Mouse (Mus musculus) forebrain, embryonic 12.5 days (tissue): ENCODE measurements around the gene Rbm15b. TPM values are rescaled to one million over a fixed set of nuclear protein-coding genes. Genes with fewer than 3 reads are reported as not detected.

Source experiments
- ATAC-seq: fragments of 200-750 bp; cut with Nextera tagmentation; 2 replicates; pipeline ENCODE4 v1.8.0; 2017; ENCODE audit warnings: moderate TSS enrichment; ENCODE audit not compliant: low FRiP score
- H3K27ac ChIP-seq: fragments of 300-500 bp; sonication (generic); 2 replicates; pipeline ENCODE4 v1.5.1; 2016; ENCODE audit warnings: mild to moderate bottlenecking
- H3K27me3 ChIP-seq: fragments of 300-500 bp; sonication (generic); 2 replicates; pipeline ENCODE4 v1.6.1; 2016; ENCODE audit warnings: mild to moderate bottlenecking
- H3K36me3 ChIP-seq: fragments of 300-500 bp; sonication (generic); replicated peaks from 2 replicates; pipeline ENCODE4 v1.6.1; 2016; ENCODE audit warnings: mild to moderate bottlenecking
- H3K4me1 ChIP-seq: fragments of 300-500 bp; sonication (generic); 2 replicates; pipeline ENCODE4 v1.6.1; 2016
- H3K4me2 ChIP-seq: fragments of 300-500 bp; sonication (generic); 2 replicates; pipeline ENCODE4 v1.6.1; 2016; ENCODE audit warnings: mild to moderate bottlenecking, moderate library complexity
- H3K4me3 ChIP-seq: fragments of 300-500 bp; sonication (generic); replicated peaks from 2 replicates; pipeline ENCODE4 v1.5.1; 2016; ENCODE audit warnings: mild to moderate bottlenecking
- H3K9ac ChIP-seq: fragments of 300-500 bp; sonication (generic); 2 replicates; pipeline ENCODE4 v1.6.1; 2016; ENCODE audit warnings: mild to moderate bottlenecking
- H3K9me3 ChIP-seq: fragments of 300-500 bp; sonication (generic); 2 replicates; pipeline ENCODE4 v1.6.1; 2016
- WGBS: fragments of 180-500 bp; shearing (Covaris S2); methylation state at CpG from one replicate; pipeline ENCODE4 v1.1.7; 2016; 5-methylcytosine and 5-hydroxymethylcytosine counted together
- polyA plus RNA-seq: library from polyadenylated mRNA; unstranded; fragments of >200 nt; fragmentation: Nextera tagmentation; extraction: Ambion mirVana; gene quantifications from 2 replicates; pipeline ENCODE4 v1.2.1, GENCODE M21; 2016

Rbm15b gene
- polyA plus RNA-seq, result 28.1 and 31.1 TPM in 2 replicates

GRCm38 (mm10) chr9:106886828-106887702, at the start of gene Rbm15b:
Gene Rbm15b, minus strand, starts transcription at chr9:106887428.
- Histone ChIP-seq H3K4me1 (peaks cover 70% of the 10 kb centered on the region), H3K27ac (peak within 1 kb of the TSS; percentile 95), H3K36me3 (peaks cover 64% of the 10 kb centered on the region), H3K4me3 (peak within 1 kb of the TSS; percentile 98), H3K27me3 (no peaks in the 10 kb centered on the region), H3K9ac (peak within 1 kb of the TSS; percentile 99), H3K9me3 (no peaks in the 10 kb centered on the region), H3K4me2 (peak within 1 kb of the TSS; percentile 98)
- WGBS, result 3% methylated on average over 77 of the region's 101 CpGs
- ATAC-seq, result peak; percentile 80

DNA sequence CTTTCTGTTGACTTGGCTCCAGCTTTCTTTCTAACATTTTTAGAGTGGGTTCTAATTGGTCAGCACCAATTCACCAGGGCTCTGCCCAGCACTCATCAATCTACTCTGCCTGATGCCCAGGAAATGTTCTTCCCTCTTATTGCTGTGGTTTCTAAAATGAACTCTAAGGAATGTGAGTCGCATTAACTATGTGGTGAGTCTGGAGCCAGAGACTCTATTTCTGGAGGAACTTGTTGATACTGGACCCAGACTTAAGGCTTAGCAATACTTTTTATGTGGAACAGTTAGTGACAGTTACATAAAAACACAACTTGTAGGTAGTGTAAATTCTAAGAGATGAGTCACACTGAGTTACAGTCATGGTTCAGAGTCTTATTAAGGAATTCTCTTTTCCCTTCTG, 47.8 kb upstream of the Rbm15b start:
- 95% methylated on average over 1 of the region's 1 CpGs for WGBS
- no peak overlapping the region for H3K4me3 ChIP-seq
- ATAC-seq, result no peak
- no peaks in the 10 kb centered on the region for H3K9me3 ChIP-seq
- no peak overlapping the region for H3K27ac ChIP-seq
- no peaks in the 10 kb centered on the region for H3K27me3 ChIP-seq
- peaks cover 16% of the 10 kb centered on the region for H3K36me3 ChIP-seq
- no peak overlapping the region for H3K9ac ChIP-seq
- H3K4me1 ChIP-seq, result no peaks in the 10 kb centered on the region
- H3K4me2 ChIP-seq, result no peak overlapping the region

- H3K36me3 ChIP-seq, result no peaks in the 10 kb centered on the region; the same call in 1 of the 2 replicates
- H3K4me3 ChIP-seq, result no peak overlapping the region
- H3K27me3 ChIP-seq, result no peaks in the 10 kb centered on the region
- H3K4me1 ChIP-seq, result no peaks in the 10 kb centered on the region
- no peak overlapping the region for H3K9ac ChIP-seq
- H3K9me3 ChIP-seq, result no peaks in the 10 kb centered on the region
- WGBS, result 83% methylated on average over 6 of the region's 6 CpGs
- ATAC-seq, result no peak
- no peak overlapping the region for H3K27ac ChIP-seq
- H3K4me2 ChIP-seq, result no peak overlapping the region
These were observed 27.6 kb upstream of the Rbm15b start for GRCm38 (mm10) chr9:106914878-106915277.

DNA sequence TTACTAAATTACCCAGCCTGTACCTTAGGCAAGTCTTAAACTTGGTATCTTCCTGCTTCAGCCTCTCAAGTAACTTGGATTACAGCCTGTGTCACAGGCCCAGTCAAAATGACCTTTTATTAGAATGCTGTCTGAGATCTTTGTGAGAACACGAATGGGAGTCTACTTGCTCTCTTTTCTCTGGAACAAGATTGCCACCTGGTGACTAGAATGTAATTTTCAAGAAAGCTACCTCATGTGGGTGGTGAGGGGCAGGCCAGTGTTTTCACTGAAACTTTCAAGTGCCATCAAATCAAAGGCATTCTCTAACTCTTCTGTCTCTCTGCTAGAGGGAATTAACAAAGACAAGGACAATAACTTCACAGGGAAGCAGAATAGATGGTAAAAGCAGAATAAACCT, 26.5 kb upstream of the Rbm15b start:
- no peak overlapping the region for H3K27ac ChIP-seq
- no peak for ATAC-seq
- WGBS, result 28% methylated on average over 1 of the region's 1 CpGs

GRCm38 (mm10) chr9:106911624-106912023, 24.4 kb upstream of the Rbm15b start:
- Histone ChIP-seq H3K4me2 (no peak overlapping the region), H3K27ac (no peak overlapping the region), H3K27me3 (no peaks in the 10 kb centered on the region), H3K4me1 (no peaks in the 10 kb centered on the region), H3K36me3 (peaks cover 7% of the 10 kb centered on the region; the same call in 1 of the 2 replicates), H3K9ac (no peak overlapping the region), H3K4me3 (no peak overlapping the region), H3K9me3 (no peaks in the 10 kb centered on the region)
- ATAC-seq, result no peak
- WGBS, result 76% methylated on average over 1 of the region's 1 CpGs

More for the DNA sequence above, 26.5 kb upstream of the Rbm15b start:
- H3K4me2 ChIP-seq, result no peak overlapping the region
- H3K4me3 ChIP-seq, result no peak overlapping the region
- H3K9me3 ChIP-seq, result no peaks in the 10 kb centered on the region
- H3K4me1 ChIP-seq, result no peaks in the 10 kb centered on the region
- no peak overlapping the region for H3K9ac ChIP-seq
- no peaks in the 10 kb centered on the region for H3K27me3 ChIP-seq
- H3K36me3 ChIP-seq, result no peaks in the 10 kb centered on the region; the same call in 1 of the 2 replicates

GRCm38 (mm10) chr9:106908715-106909114, 21.5 kb upstream of the Rbm15b start:
- H3K36me3 ChIP-seq, result peaks cover 10% of the 10 kb centered on the region; the same call in 1 of the 2 replicates
- H3K9me3 ChIP-seq, result no peaks in the 10 kb centered on the region
- no peak overlapping the region for H3K9ac ChIP-seq
- no peaks in the 10 kb centered on the region for H3K27me3 ChIP-seq
- no peaks in the 10 kb centered on the region for H3K4me1 ChIP-seq
- 60% methylated on average over 5 of the region's 5 CpGs for WGBS
- no peak overlapping the region for H3K4me2 ChIP-seq
- H3K27ac ChIP-seq, result 0 out of 2 replicates have a peak overlapping the region, but pooled peaks have one; percentile 25
- ATAC-seq, result no peak
- H3K4me3 ChIP-seq, result no peak overlapping the region

DNA sequence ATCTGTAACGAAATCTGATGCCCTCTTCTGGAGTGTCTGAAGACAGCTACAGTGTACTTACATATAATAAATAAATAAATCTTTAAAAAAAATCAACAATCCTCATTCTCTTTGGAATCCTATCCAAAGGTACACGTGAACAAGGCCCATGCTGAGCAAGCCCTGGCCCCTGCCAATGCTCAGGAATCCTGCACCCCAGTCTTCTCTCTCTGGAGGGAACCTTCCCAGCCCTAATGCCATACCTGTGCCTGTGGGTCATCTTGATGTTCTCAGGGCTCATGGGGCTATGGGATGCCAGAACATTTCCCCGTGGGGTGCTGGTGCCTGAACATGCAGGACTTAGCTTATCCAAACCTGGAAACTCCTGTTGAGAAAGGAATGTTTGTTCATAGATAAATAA, 20.9 kb upstream of the Rbm15b start:
- WGBS, result 85% methylated on average over 3 of the region's 3 CpGs

DNA sequence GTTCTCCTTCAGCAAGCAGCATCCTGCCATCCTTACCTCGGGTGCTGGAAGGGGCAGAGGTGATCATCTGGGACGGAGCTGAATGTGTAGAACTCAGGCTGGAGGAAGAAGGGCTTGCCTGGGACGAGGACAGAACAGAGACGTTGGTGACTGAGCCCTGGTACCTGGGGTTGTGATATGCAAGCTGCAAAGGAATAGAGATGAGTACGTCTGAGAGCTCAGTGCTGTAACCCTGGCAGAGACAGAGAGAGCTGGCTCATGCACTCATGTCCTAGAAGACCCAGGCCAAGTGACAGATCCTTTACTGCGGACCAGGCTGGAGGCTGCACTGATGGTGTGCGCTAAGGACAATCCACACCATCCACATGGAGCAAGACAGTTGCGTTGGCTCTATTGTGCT, 19.4 kb upstream of the Rbm15b start:
- no peak overlapping the region for H3K27ac ChIP-seq
- H3K4me3 ChIP-seq, result no peak overlapping the region
- no peaks in the 10 kb centered on the region for H3K4me1 ChIP-seq
- peaks cover 10% of the 10 kb centered on the region; the same call in 1 of the 2 replicates for H3K36me3 ChIP-seq
- H3K4me2 ChIP-seq, result no peak overlapping the region
- H3K27me3 ChIP-seq, result no peaks in the 10 kb centered on the region
- no peak for ATAC-seq
- H3K9ac ChIP-seq, result no peak overlapping the region
- 89% methylated on average over 8 of the region's 8 CpGs for WGBS
- H3K9me3 ChIP-seq, result no peaks in the 10 kb centered on the region

More for the DNA sequence above, 20.9 kb upstream of the Rbm15b start:
- Histone ChIP-seq H3K36me3 (peaks cover 10% of the 10 kb centered on the region; the same call in 1 of the 2 replicates), H3K27ac (no peak overlapping the region), H3K4me2 (no peak overlapping the region), H3K4me3 (no peak overlapping the region), H3K4me1 (no peaks in the 10 kb centered on the region), H3K9me3 (no peaks in the 10 kb centered on the region), H3K9ac (no peak overlapping the region), H3K27me3 (no peaks in the 10 kb centered on the region)
- ATAC-seq, result no peak

- Histone ChIP-seq H3K27ac (no peak overlapping the region), H3K36me3 (peaks cover 13% of the 10 kb centered on the region; the same call in 1 of the 2 replicates), H3K4me1 (no peaks in the 10 kb centered on the region), H3K9me3 (no peaks in the 10 kb centered on the region), H3K9ac (no peak overlapping the region), H3K4me3 (no peak overlapping the region), H3K4me2 (no peak overlapping the region), H3K27me3 (no peaks in the 10 kb centered on the region)
- WGBS, result 13% methylated on average over 1 of the region's 1 CpGs
- ATAC-seq, result no peak
These were observed 16.5 kb upstream of the Rbm15b start for GRCm38 (mm10) chr9:106903791-106904134.

- no peak for ATAC-seq
- Histone ChIP-seq H3K36me3 (peaks cover 13% of the 10 kb centered on the region; the same call in 1 of the 2 replicates), H3K27ac (no peak overlapping the region), H3K9me3 (no peaks in the 10 kb centered on the region), H3K27me3 (no peaks in the 10 kb centered on the region), H3K4me1 (no peaks in the 10 kb centered on the region), H3K4me3 (no peak overlapping the region), H3K4me2 (no peak overlapping the region), H3K9ac (no peak overlapping the region)
- 77% methylated on average over 4 of the region's 4 CpGs for WGBS
These were observed 16.0 kb upstream of the Rbm15b start for GRCm38 (mm10) chr9:106903099-106903790.

- no peaks in the 10 kb centered on the region for H3K4me1 ChIP-seq
These were observed 14.4 kb upstream of the Rbm15b start for GRCm38 (mm10) chr9:106901596-106901995.

GRCm38 (mm10) chr9:106898901-106899300, 11.7 kb upstream of the Rbm15b start:
- Histone ChIP-seq H3K4me2 (no peak overlapping the region), H3K4me3 (no peak overlapping the region), H3K4me1 (no peaks in the 10 kb centered on the region), H3K9me3 (no peaks in the 10 kb centered on the region), H3K36me3 (peaks cover 11% of the 10 kb centered on the region; the same call in 1 of the 2 replicates), H3K9ac (no peak overlapping the region), H3K27me3 (no peaks in the 10 kb centered on the region), H3K27ac (no peak overlapping the region)
- 81% methylated on average over 1 of the region's 1 CpGs for WGBS
- ATAC-seq, result no peak

More at GRCm38 (mm10) chr9:106901596-106901995, 14.4 kb upstream of the Rbm15b start:
- Histone ChIP-seq H3K4me2 (no peak overlapping the region), H3K27me3 (no peaks in the 10 kb centered on the region), H3K4me3 (no peak overlapping the region), H3K36me3 (peaks cover 5% of the 10 kb centered on the region; the same call in 1 of the 2 replicates), H3K9me3 (no peaks in the 10 kb centered on the region), H3K27ac (no peak overlapping the region), H3K9ac (no peak overlapping the region)
- ATAC-seq, result no peak
- WGBS, result 91% methylated on average over 7 of the region's 7 CpGs
